Mouse (Mus musculus) gastrocnemius, postnatal 14 days (tissue): ENCODE measurements around the gene Olfr1506. TPM values are rescaled to one million over a fixed set of nuclear protein-coding genes. Genes with fewer than 3 reads are reported as not detected.
"Not testable (repeated sequence)": the region's sequence is repeated elsewhere in the genome, so short reads cannot be mapped to it uniquely, and the experiment has no call there.

ENCODE experiments used
- DNase-seq: peaks from one replicate; pipeline ENCODE4 v3.0.0; 2021; ENCODE audit warnings: mixed read lengths
- intact Hi-C: fragments of 180-260 bp; cut with DNase I; formaldehyde crosslinking; loops from one replicate; pipeline ENCODE4 v1.15.1; 2025; ENCODE audit warnings: low total_unique reads
- long read RNA-seq, 2 experiments: library from polyadenylated mRNA; stranded (forward); transcript quantifications; one replicate each; pipeline ENCODE4 v2.0.0; 2021
- total RNA-seq, 2 experiments: library from RNA; stranded (reverse); gene quantifications; 2 replicates each; pipeline ENCODE4 v1.2.3; 2021

Gene Olfr1506
- total RNA-seq = not detected
- long read RNA-seq, experiment 1 = 0 reads
- long read RNA-seq, experiment 2 = 0 reads

GRCm38 (mm10) chr2:90224393-90224792 is at the start of gene Olfr1506:
Gene Olfr1506 (minus strand): TSS chr2:90224493.
- DNase-seq, intact Hi-C loops: not testable (repeated sequence)

GRCm38 (mm10) chr2:90270932-90271331 is 46.6 kb upstream of the Olfr1506 start, which contains the start of gene Olfr1271:
Gene Olfr1271 (minus strand): TSS chr2:90271032.
- DNase-seq = no peak
- intact Hi-C loops = no loop called here

- intact Hi-C loops = no loop called here
- DNase-seq = no peak
Observed at GRCm38 (mm10) chr2:90257492-90257891, 33.2 kb upstream of the Olfr1506 start, which contains the start of gene Olfr142. Gene Olfr142 (minus strand): TSS chr2:90257592.

GRCm38 (mm10) chr2:90199606-90200005 is 24.7 kb downstream of the Olfr1506 start:
- DNase-seq, intact Hi-C loops: not testable (repeated sequence)

GRCm38 (mm10) chr2:90195285-90195684 is 29.0 kb downstream of the Olfr1506 start:
- DNase-seq, intact Hi-C loops: not testable (repeated sequence)

GRCm38 (mm10) chr2:90194750-90195149 is 29.5 kb downstream of the Olfr1506 start:
- intact Hi-C loops, DNase-seq: not testable (repeated sequence)

- intact Hi-C loops, DNase-seq: not testable (repeated sequence)
Observed at GRCm38 (mm10) chr2:90187082-90187481, 37.2 kb downstream of the Olfr1506 start.

GRCm38 (mm10) chr2:90186082-90186481 is 38.2 kb downstream of the Olfr1506 start:
- DNase-seq, intact Hi-C loops: not testable (repeated sequence)

Other genes with a start within 250 kb of the Olfr1506 start
- gene Olfr1261, start 233.3 kb downstream of the Olfr1506 start, total RNA-seq = not detected
- gene Olfr1262, start 224.3 kb downstream of the Olfr1506 start, total RNA-seq = not detected
- not detected for gene Olfr1263, start 212.4 kb downstream of the Olfr1506 start, total RNA-seq
- gene Olfr1264, start 198.9 kb downstream of the Olfr1506 start, total RNA-seq = not detected
- gene Olfr1265, start 189.2 kb downstream of the Olfr1506 start, total RNA-seq = not detected
- not detected for gene Olfr140, start 160.9 kb downstream of the Olfr1506 start, total RNA-seq
- gene Olfr1269, start 103.1 kb downstream of the Olfr1506 start, total RNA-seq = not detected
- gene Olfr32, start 82.2 kb downstream of the Olfr1506 start, total RNA-seq = not detected
- gene Olfr1270, start 71.4 kb downstream of the Olfr1506 start, total RNA-seq = not detected
- not detected for gene Olfr142, start 33.1 kb upstream of the Olfr1506 start, total RNA-seq
- not detected for gene Olfr1271, start 46.5 kb upstream of the Olfr1506 start, total RNA-seq
- not detected for gene Olfr1272, start 68.3 kb upstream of the Olfr1506 start, total RNA-seq
- gene Gm13769, start 97.7 kb upstream of the Olfr1506 start, total RNA-seq = not detected
- not detected for gene Olfr1274-ps, start 174.2 kb upstream of the Olfr1506 start, total RNA-seq